Mouse (Mus musculus): ENCODE measurements around the gene Frmd8. TPM values are rescaled to one million over a fixed set of nuclear protein-coding genes. Genes with fewer than 3 reads are reported as not detected.

Gene Frmd8
- polyA plus RNA-seq, 1 experiment from 2014 or later, result 13.9 TPM

DNA sequence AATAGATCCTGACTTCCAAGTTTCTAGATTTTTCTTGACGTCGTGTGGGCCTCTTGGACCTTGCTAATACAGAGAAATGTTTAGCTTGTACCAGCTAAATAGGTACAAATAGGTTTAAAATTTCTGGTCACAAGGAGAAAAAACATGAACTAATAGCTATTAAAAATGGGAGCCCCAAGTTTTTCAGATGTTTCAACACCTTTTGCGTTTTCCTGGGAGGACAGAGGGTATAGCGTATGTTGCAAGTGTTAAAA, 72.4 kb downstream of the Frmd8 start:
- H3K4me1 ChIP-seq (replicated peaks), result peaks cover 51% of the 10 kb centered on the region

DNA sequence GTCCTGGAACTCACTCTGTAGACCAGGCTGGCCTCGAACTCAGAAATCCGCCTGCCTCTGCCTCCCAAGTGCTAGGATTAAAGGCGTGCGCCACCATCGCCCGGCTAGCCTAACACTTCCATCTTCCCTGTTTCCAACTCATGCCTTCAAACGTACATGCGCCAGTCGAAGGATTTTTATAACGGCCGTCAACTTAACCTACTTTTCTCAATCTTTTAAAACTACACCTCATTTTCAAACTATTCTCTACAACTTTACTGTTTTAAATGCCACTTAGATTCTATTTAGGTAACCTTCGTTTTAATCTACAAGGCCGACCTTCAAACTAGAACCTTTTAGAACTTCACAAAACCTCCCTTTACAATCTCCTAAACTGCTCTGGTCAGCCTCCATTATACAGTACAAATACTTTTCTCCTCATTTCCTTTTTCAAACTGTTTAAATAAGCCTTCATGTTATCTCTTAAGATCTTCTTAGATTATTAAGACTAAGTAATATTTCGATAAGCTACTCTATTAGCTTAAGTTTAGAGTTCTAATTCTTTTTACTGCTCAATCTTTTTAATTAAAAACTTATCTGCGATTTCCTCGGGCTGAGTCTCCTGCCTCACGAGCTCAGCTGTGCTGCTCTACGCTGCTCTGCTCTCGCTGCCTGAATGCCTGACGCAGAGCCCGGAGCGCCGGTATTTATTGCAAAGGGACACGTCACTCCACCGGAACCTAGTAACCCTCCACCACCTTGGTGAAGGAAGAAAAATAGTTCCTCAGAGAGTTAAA, 72.9 kb downstream of the Frmd8 start:
- no peak for ATAC-seq (ENCODE audit: low read depth)
- H3K9ac ChIP-seq, result peak overlapping the region; percentile 99
- peak overlapping the region; percentile 89 for H3K4me2 ChIP-seq
- H3K4me3 ChIP-seq (replicated peaks), result peak overlapping the region; percentile 94
- peaks cover 37% of the 10 kb centered on the region for H3K36me3 ChIP-seq
- H3K27me3 ChIP-seq, result no peaks in the 10 kb centered on the region
- peaks cover 51% of the 10 kb centered on the region for H3K4me1 ChIP-seq (replicated peaks)
- no peaks in the 10 kb centered on the region for H3K9me3 ChIP-seq (replicated peaks)
- DNase-seq, result peak; percentile 89
- peak overlapping the region; percentile 99 for H3K27ac ChIP-seq
- under 1% methylated on average over 25 of the region's 25 CpGs for WGBS (ENCODE audit: insufficient replicate concordance)

More for the DNA sequence above, 72.4 kb downstream of the Frmd8 start:
- Histone ChIP-seq H3K9ac (peak overlapping the region; percentile 99), H3K27ac (peak overlapping the region; percentile 99), H3K27me3 (no peaks in the 10 kb centered on the region), H3K4me3 (replicated peaks) (peak overlapping the region; percentile 94), H3K9me3 (replicated peaks) (no peaks in the 10 kb centered on the region), H3K4me2 (peak overlapping the region; percentile 89), H3K36me3 (peaks cover 32% of the 10 kb centered on the region)
- WGBS (ENCODE audit: insufficient replicate concordance), result 0% methylated on average over 4 of the region's 4 CpGs
- DNase-seq (no peak), ATAC-seq (ENCODE audit: low read depth) (no peak)

DNA sequence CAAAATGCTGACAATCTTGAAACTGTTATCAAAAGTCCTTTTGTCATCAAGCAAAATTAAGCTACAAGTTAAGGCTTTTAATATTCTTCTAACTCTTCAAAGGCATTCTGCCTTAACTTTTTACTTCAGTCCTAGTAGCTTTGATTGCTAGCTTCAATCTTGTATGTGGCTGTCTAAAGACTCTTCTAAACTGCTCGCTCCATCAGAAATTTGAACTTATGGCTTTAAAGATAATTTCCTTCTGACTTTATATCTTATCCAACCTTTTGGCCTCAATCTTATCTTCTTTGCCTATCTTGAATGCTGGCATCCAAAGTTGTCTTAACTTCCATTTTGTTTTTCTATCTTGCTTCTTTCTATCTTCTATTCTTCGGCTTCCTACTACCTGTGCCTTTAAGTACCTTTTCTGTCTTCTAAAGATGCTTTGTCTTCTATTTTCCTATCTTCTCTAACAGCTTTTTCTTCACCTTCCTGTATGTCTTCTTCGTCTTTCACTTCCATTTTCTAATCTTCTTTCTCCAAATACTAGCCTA, 73.6 kb downstream of the Frmd8 start:
- DNase-seq, result no peak
- H3K4me3 ChIP-seq (replicated peaks), result peak overlapping the region; percentile 94
- H3K27ac ChIP-seq, result peak overlapping the region; percentile 99
- H3K4me2 ChIP-seq, result peak overlapping the region; percentile 89
- 2% methylated on average over 3 of the region's 3 CpGs for WGBS (ENCODE audit: insufficient replicate concordance)
- ATAC-seq (ENCODE audit: low read depth), result no peak
- no peaks in the 10 kb centered on the region for H3K27me3 ChIP-seq
- H3K9ac ChIP-seq, result peak overlapping the region; percentile 99
- H3K36me3 ChIP-seq, result peaks cover 44% of the 10 kb centered on the region
- H3K4me1 ChIP-seq (replicated peaks), result peaks cover 51% of the 10 kb centered on the region
- no peaks in the 10 kb centered on the region for H3K9me3 ChIP-seq (replicated peaks)

DNA sequence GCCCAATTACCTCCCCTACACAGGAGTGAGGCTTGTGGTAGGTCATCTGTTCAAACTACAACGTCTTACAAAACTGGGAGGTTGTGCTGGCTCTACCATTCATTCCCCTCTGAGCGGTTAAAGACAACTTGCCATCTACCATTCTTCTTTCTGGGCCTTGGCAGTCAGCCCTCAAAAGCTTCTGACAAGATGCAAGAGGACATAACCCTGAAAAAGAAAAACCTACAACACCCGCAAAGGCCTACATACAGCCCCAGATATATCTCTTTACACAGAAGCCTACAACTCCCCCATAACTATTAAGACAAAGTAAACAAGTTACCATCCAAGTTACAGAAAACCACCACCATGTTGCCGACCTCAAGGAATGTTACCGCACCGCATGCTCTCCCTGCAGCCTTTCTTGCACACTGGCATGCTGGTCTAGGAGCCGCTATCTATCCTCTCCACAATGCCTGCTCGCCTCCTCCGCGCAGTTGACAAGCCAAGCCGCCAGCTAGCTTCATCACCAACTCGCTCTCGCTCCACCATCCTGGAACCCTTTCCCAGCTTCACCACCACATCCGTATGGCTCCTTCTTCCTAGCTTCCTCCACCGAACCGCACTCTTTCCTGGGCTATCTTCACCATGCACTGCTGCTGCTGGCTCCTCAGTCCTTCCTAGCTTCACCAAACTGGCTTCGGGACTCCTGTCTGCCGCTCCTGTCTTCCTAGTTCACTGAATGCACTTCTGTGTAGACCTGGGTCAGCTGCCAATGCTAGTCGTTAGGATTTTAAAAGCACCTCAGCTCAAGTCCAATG, 74.2 kb downstream of the Frmd8 start:
- H3K27me3 ChIP-seq, result no peaks in the 10 kb centered on the region
- peak overlapping the region; percentile 94 for H3K4me3 ChIP-seq (replicated peaks)
- peaks cover 51% of the 10 kb centered on the region for H3K4me1 ChIP-seq (replicated peaks)
- H3K9me3 ChIP-seq (replicated peaks), result no peaks in the 10 kb centered on the region
- no peak for DNase-seq
- ATAC-seq (ENCODE audit: low read depth), result no peak
- H3K4me2 ChIP-seq, result peak overlapping the region; percentile 89
- H3K36me3 ChIP-seq, result peaks cover 50% of the 10 kb centered on the region
- peak overlapping the region; percentile 99 for H3K27ac ChIP-seq
- H3K9ac ChIP-seq, result peak overlapping the region; percentile 99
- under 1% methylated on average over 19 of the region's 19 CpGs for WGBS (ENCODE audit: insufficient replicate concordance)

DNA sequence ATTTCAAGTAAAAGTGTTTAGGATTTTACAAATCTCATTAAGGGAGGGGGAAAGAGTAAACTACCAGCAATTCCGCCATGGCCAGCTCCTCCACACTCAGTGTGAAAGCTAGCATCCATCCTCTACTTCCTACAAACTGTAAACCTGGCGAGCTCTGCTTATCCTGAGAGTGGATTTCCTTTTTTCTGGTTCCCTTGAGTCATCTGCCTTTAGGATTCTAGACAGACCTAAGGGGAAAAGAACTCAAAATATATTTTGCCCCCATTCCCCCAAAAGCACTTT, 74.8 kb downstream of the Frmd8 start:
- Histone ChIP-seq H3K36me3 (peaks cover 56% of the 10 kb centered on the region), H3K4me3 (replicated peaks) (peak overlapping the region; percentile 94), H3K4me2 (peak overlapping the region; percentile 89), H3K4me1 (replicated peaks) (peaks cover 51% of the 10 kb centered on the region), H3K9ac (peak overlapping the region; percentile 99), H3K27ac (peak overlapping the region; percentile 99), H3K9me3 (replicated peaks) (no peaks in the 10 kb centered on the region), H3K27me3 (no peaks in the 10 kb centered on the region)
- WGBS (ENCODE audit: insufficient replicate concordance), result 0% methylated on average over 2 of the region's 2 CpGs
- DNase-seq (no peak), ATAC-seq (ENCODE audit: low read depth) (no peak)

Other genes starting within 250 kb of the Frmd8 start
- gene Rela, start 237.8 kb downstream of the Frmd8 start, polyA plus RNA-seq (2015; fragmentation: Nextera tagmentation; extraction: Ambion mirVana), result 24.5 and 28.8 TPM in 2 replicates
- 23.3 and 24.6 TPM in 2 replicates for gene Sipa1, start 211.6 kb downstream of the Frmd8 start, polyA plus RNA-seq (2015; fragmentation: Nextera tagmentation; extraction: Ambion mirVana)
- 13.8 and 15.9 TPM in 2 replicates for gene Map3k11, start 186.5 kb downstream of the Frmd8 start, polyA plus RNA-seq (2015; fragmentation: Nextera tagmentation; extraction: Ambion mirVana)
- gene Pcnx3, start 186.4 kb downstream of the Frmd8 start, polyA plus RNA-seq (2015; fragmentation: Nextera tagmentation; extraction: Ambion mirVana), result 9.1 and 10.1 TPM in 2 replicates
- 0.21 and 0.46 TPM in 2 replicates for gene Kcnk7, start 170.9 kb downstream of the Frmd8 start, polyA plus RNA-seq (2015; fragmentation: Nextera tagmentation; extraction: Ambion mirVana)
- gene Ehbp1l1, start 149.0 kb downstream of the Frmd8 start, polyA plus RNA-seq (2015; fragmentation: Nextera tagmentation; extraction: Ambion mirVana), result 105 and 111 TPM in 2 replicates
- 44.5 and 47.0 TPM in 2 replicates for gene Fam89b, start 145.6 kb downstream of the Frmd8 start, polyA plus RNA-seq (2015; fragmentation: Nextera tagmentation; extraction: Ambion mirVana)
- 1.1 and 2.7 TPM in 2 replicates for gene Ltbp3, start 134.4 kb downstream of the Frmd8 start, polyA plus RNA-seq (2015; fragmentation: Nextera tagmentation; extraction: Ambion mirVana)
- gene Scyl1, start 103.9 kb downstream of the Frmd8 start, polyA plus RNA-seq (2015; fragmentation: Nextera tagmentation; extraction: Ambion mirVana), result 25.2 and 27.5 TPM in 2 replicates
- gene Slc25a45, start 2.5 kb upstream of the Frmd8 start, polyA plus RNA-seq (2015; fragmentation: Nextera tagmentation; extraction: Ambion mirVana), result 5.7 and 6.8 TPM in 2 replicates
- 2.5 TPM in 2 replicates for gene Tigd3, start 18.9 kb upstream of the Frmd8 start, polyA plus RNA-seq (2015; fragmentation: Nextera tagmentation; extraction: Ambion mirVana)
- 56.7 and 60.0 TPM in 2 replicates for gene Dpf2, start 37.7 kb upstream of the Frmd8 start, polyA plus RNA-seq (2015; fragmentation: Nextera tagmentation; extraction: Ambion mirVana)
- gene Cdc42ep2, start 49.5 kb upstream of the Frmd8 start, polyA plus RNA-seq (2015; fragmentation: Nextera tagmentation; extraction: Ambion mirVana), result 2.7 and 3.0 TPM in 2 replicates
- 62.2 and 69.8 TPM in 2 replicates for gene Pola2, start 88.9 kb upstream of the Frmd8 start, polyA plus RNA-seq (2015; fragmentation: Nextera tagmentation; extraction: Ambion mirVana)
- not detected in 2 replicates for gene Slc22a20, start 110.9 kb upstream of the Frmd8 start, polyA plus RNA-seq (2015; fragmentation: Nextera tagmentation; extraction: Ambion mirVana)
- gene Capn1, start 140.6 kb upstream of the Frmd8 start, polyA plus RNA-seq (2015; fragmentation: Nextera tagmentation; extraction: Ambion mirVana), result 21.9 and 26.3 TPM in 2 replicates
- gene Syvn1, start 171.3 kb upstream of the Frmd8 start, polyA plus RNA-seq (2015; fragmentation: Nextera tagmentation; extraction: Ambion mirVana), result 11.6 and 13.9 TPM in 2 replicates
- gene Mrpl49, start 182.5 kb upstream of the Frmd8 start, polyA plus RNA-seq (2015; fragmentation: Nextera tagmentation; extraction: Ambion mirVana), result 50.2 and 59.4 TPM in 2 replicates
- 639 and 696 TPM in 2 replicates for gene Fau, start 182.6 kb upstream of the Frmd8 start, polyA plus RNA-seq (2015; fragmentation: Nextera tagmentation; extraction: Ambion mirVana)
- gene Znhit2, start 185.9 kb upstream of the Frmd8 start, polyA plus RNA-seq (2015; fragmentation: Nextera tagmentation; extraction: Ambion mirVana), result 22.1 and 23.2 TPM in 2 replicates
- 30.6 and 33.2 TPM in 2 replicates for gene Tm7sf2, start 193.1 kb upstream of the Frmd8 start, polyA plus RNA-seq (2015; fragmentation: Nextera tagmentation; extraction: Ambion mirVana)
- gene Vps51, start 202.0 kb upstream of the Frmd8 start, polyA plus RNA-seq (2015; fragmentation: Nextera tagmentation; extraction: Ambion mirVana), result 29.1 and 31.6 TPM in 2 replicates
- gene Tmem262, start 204.8 kb upstream of the Frmd8 start, polyA plus RNA-seq (2015; fragmentation: Nextera tagmentation; extraction: Ambion mirVana), result not detected in 2 replicates
- gene Gm28374, start 207.0 kb upstream of the Frmd8 start, polyA plus RNA-seq (2015; fragmentation: Nextera tagmentation; extraction: Ambion mirVana), result 0.49 and 0.80 TPM in 2 replicates
- 22.6 and 23.5 TPM in 2 replicates for gene Zfpl1, start 209.7 kb upstream of the Frmd8 start, polyA plus RNA-seq (2015; fragmentation: Nextera tagmentation; extraction: Ambion mirVana)
- gene Cdca5, start 209.7 kb upstream of the Frmd8 start, polyA plus RNA-seq (2015; fragmentation: Nextera tagmentation; extraction: Ambion mirVana), result 34.2 and 39.3 TPM in 2 replicates
- gene AC131692.1, start 219.1 kb upstream of the Frmd8 start, polyA plus RNA-seq (2015; fragmentation: Nextera tagmentation; extraction: Ambion mirVana), result 0.30 and 0.32 TPM in 2 replicates
- gene Naaladl1, start 230.5 kb upstream of the Frmd8 start, polyA plus RNA-seq (2015; fragmentation: Nextera tagmentation; extraction: Ambion mirVana), result 2.2 and 2.6 TPM in 2 replicates
- 27.5 and 27.9 TPM in 2 replicates for gene Sac3d1, start 243.4 kb upstream of the Frmd8 start, polyA plus RNA-seq (2015; fragmentation: Nextera tagmentation; extraction: Ambion mirVana)